In the genomic region with DNA sequence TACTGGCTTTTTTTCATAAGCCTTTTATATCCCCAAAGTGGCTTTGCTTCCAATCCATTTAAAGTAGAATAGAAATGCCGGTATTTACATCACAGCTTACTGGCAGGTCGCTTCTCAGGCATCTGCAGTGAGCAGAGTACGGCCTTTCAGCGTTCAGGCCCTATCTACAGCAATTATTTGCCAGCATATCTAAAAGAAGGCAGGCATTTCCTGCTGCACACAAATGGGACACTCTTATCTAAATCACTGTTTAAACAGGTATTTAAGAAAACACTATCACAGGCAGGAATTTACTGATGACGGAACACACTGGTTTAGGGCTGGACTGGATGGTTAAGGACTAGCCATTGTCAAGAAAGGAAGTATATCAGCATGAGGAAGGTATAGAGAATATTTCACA, we compare ENCODE assay signal across 14 mouse cellular contexts.
DNase-seq lines count a peak whose midpoint lies in the region; ATAC-seq and TF ChIP-seq lines count a peak whose summit lies in the region.
"Had no signal": no experiment of that assay in that cellular context is flagged by ENCODE, and none has a peak within 500 bp of the region (broad histone marks: within the 10 kb centered on the region; RNA-seq: fewer than 3 reads in every experiment).

No protein-coding gene starts in this region.

- no peaks in the 10 kb centered on the region for H3K27me3 ChIP-seq in kidney, postnatal 0 days (ENCODE audit: insufficient read depth, low read length)
- H3K27me3 ChIP-seq in heart, embryonic 14.5 days (ENCODE audit: control insufficient read depth, insufficient read depth, low read length), result no peaks in the 10 kb centered on the region
- H3K27me3 ChIP-seq in lung, embryonic 14.5 days (ENCODE audit: insufficient read depth, low read length), result no peaks in the 10 kb centered on the region
- H3K27me3 ChIP-seq in stomach, embryonic 16.5 days (ENCODE audit: control insufficient read depth, insufficient read depth, low read length), result no peaks in the 10 kb centered on the region
- H3K27me3 ChIP-seq: CH12.LX; liver, embryonic 12.5 days; midbrain, embryonic 15.5 days had no signal

- H3K4me2 ChIP-seq in kidney, postnatal 0 days (ENCODE audit: low read length), result no peak overlapping the region
- H3K4me2 ChIP-seq in heart, embryonic 14.5 days (ENCODE audit: low read length), result peak overlapping the region; percentile 7; the same call in 1 of the 2 replicates
- 0 out of 2 replicates have a peak overlapping the region, but pooled peaks have one; percentile 21 for H3K4me2 ChIP-seq in lung, embryonic 14.5 days
- H3K4me2 ChIP-seq in stomach, embryonic 16.5 days (ENCODE audit: low read depth, low read length), result 0 out of 2 replicates have a peak overlapping the region, but pooled peaks have one; percentile 0
- H3K4me2 ChIP-seq: liver, embryonic 12.5 days; midbrain, embryonic 15.5 days had no signal

- H3K9ac ChIP-seq in kidney, postnatal 0 days (ENCODE audit: low read depth, low read length), result no peak overlapping the region
- H3K9ac ChIP-seq in heart, embryonic 14.5 days (ENCODE audit: low read length), result no peak overlapping the region
- no peak overlapping the region for H3K9ac ChIP-seq in lung, embryonic 14.5 days
- no peak overlapping the region for H3K9ac ChIP-seq in stomach, embryonic 16.5 days (ENCODE audit: low read length)
- H3K9ac ChIP-seq: liver, embryonic 12.5 days; midbrain, embryonic 15.5 days had no signal

- no peaks in the 10 kb centered on the region for H3K36me3 ChIP-seq in kidney, postnatal 0 days (ENCODE audit: insufficient read depth, low read length)
- no peaks in the 10 kb centered on the region for H3K36me3 ChIP-seq in heart, embryonic 14.5 days (ENCODE audit: control insufficient read depth, insufficient read depth, low read length)
- H3K36me3 ChIP-seq in lung, embryonic 14.5 days (ENCODE audit: insufficient read depth), result no peaks in the 10 kb centered on the region
- H3K36me3 ChIP-seq in stomach, embryonic 16.5 days (ENCODE audit: control insufficient read depth, insufficient read depth, low read length), result no peaks in the 10 kb centered on the region
- H3K36me3 ChIP-seq: forebrain, embryonic 10.5 days; liver, embryonic 12.5 days; midbrain, embryonic 15.5 days had no signal

- no peak for TF ChIP-seq CTCF in kidney, postnatal 0 days (IDR thresholded peaks at IDR 0.05; ENCODE audit: low read depth)
- TF ChIP-seq CTCF in lung, embryonic 14.5 days (IDR thresholded peaks at IDR 0.05; ENCODE audit: low read depth), result no peak

- 0 out of 2 replicates have a peak, but pooled peaks have one; percentile 44 for ATAC-seq in kidney, postnatal 0 days (replicated peaks; ENCODE audit: low FRiP score, low read depth)
- ATAC-seq in heart, embryonic 14.5 days (ENCODE audit: insufficient number of reproducible peaks, insufficient read depth, low FRiP score, low read depth), result peak; percentile 59; the same call in 1 of the 2 replicates
- ATAC-seq in lung, embryonic 14.5 days (ENCODE audit: insufficient read depth), result peak; percentile 66
- peak; percentile 91 for ATAC-seq in stomach, embryonic 16.5 days (ENCODE audit: insufficient read depth, low FRiP score)
- ATAC-seq in monocyte, adult 5-6 weeks (replicated peaks; ENCODE audit: insufficient number of reproducible peaks, low FRiP score, low TSS enrichment, poor library complexity, severe bottlenecking), result no peak
- ATAC-seq: liver, embryonic 12.5 days; midbrain, embryonic 15.5 days had no signal

- 61% methylated on average over 5 of the region's 5 CpGs for WGBS in kidney, postnatal 0 days
- 28% methylated on average over 5 of the region's 5 CpGs for WGBS in heart, embryonic 14.5 days
- WGBS in lung, embryonic 14.5 days, result 35% methylated on average over 5 of the region's 5 CpGs
- 40% methylated on average over 5 of the region's 5 CpGs for WGBS in stomach, embryonic 16.5 days

- H3K4me1 ChIP-seq in kidney, postnatal 0 days (replicated peaks; ENCODE audit: insufficient read depth, low read length), result peaks cover 12% of the 10 kb centered on the region; the same call in 1 of the 2 replicates
- peaks cover 18 to 20% of the 10 kb centered on the region in 2 experiments; a peak in 3 of 4 replicates for H3K4me1 ChIP-seq in heart, embryonic 14.5 days (ENCODE audit: control insufficient read depth in 2 of 2, insufficient read depth in 2 of 2, low read length in 2 of 2)
- peaks cover 33% of the 10 kb centered on the region for H3K4me1 ChIP-seq in lung, embryonic 14.5 days (ENCODE audit: insufficient read depth)
- peaks cover 12% of the 10 kb centered on the region for H3K4me1 ChIP-seq in stomach, embryonic 16.5 days (ENCODE audit: control insufficient read depth, insufficient read depth, low read length)
- H3K4me1 ChIP-seq: liver, embryonic 12.5 days; midbrain, embryonic 15.5 days had no signal

- peak overlapping the region; percentile 55 for H3K27ac ChIP-seq in kidney, postnatal 0 days
- peak overlapping the region; percentile 75 to 82 for H3K27ac ChIP-seq in heart, embryonic 14.5 days (replicated peaks in 1 of 2; ENCODE audit: control insufficient read depth in 1 of 2, insufficient read depth in 1 of 2, low read depth in 2 of 2, low read length in 2 of 2)
- H3K27ac ChIP-seq in lung, embryonic 14.5 days (ENCODE audit: low read depth), result peak overlapping the region; percentile 82
- H3K27ac ChIP-seq in stomach, embryonic 16.5 days (ENCODE audit: low read length), result peak overlapping the region; percentile 49
- H3K27ac ChIP-seq: forebrain, embryonic 10.5 days; liver, embryonic 12.5 days; midbrain, embryonic 15.5 days had no signal

- DNase-seq in kidney, postnatal 0 days (ENCODE audit: low spot score), result peak; percentile 2
- DNase-seq in kidney, adult 11 months, result no peak
- peak; percentile 44 for DNase-seq in lung, embryonic 14.5 days
- no peak for DNase-seq in adrenal gland, postnatal 14 days
- DNase-seq: cerebellum, adult 18-20 months; right cerebral cortex, postnatal 25 days; thymus, postnatal 14 days had no signal

- no peaks in the 10 kb centered on the region for H3K9me3 ChIP-seq in kidney, postnatal 0 days (replicated peaks; ENCODE audit: low read length)
- H3K9me3 ChIP-seq in heart, embryonic 14.5 days (ENCODE audit: control insufficient read depth, low read length), result no peaks in the 10 kb centered on the region
- no peaks in the 10 kb centered on the region for H3K9me3 ChIP-seq in lung, embryonic 14.5 days (ENCODE audit: low read depth, low read length)
- H3K9me3 ChIP-seq in stomach, embryonic 16.5 days (replicated peaks; ENCODE audit: control insufficient read depth, low read length), result no peaks in the 10 kb centered on the region
- H3K9me3 ChIP-seq: forebrain, embryonic 10.5 days; liver, embryonic 12.5 days; midbrain, embryonic 15.5 days had no signal

- H3K4me3 ChIP-seq in kidney, postnatal 0 days (replicated peaks; ENCODE audit: low read depth, low read length), result no peak overlapping the region
- H3K4me3 ChIP-seq in heart, embryonic 14.5 days (ENCODE audit: control insufficient read depth in 1 of 2, insufficient read depth in 1 of 2, low read depth in 1 of 2, low read length in 2 of 2), result no peak overlapping the region
- H3K4me3 ChIP-seq in lung, embryonic 14.5 days (ENCODE audit: low read depth, low read length), result no peak overlapping the region
- no peak overlapping the region for H3K4me3 ChIP-seq in stomach, embryonic 16.5 days (replicated peaks; ENCODE audit: low read length)
- H3K4me3 ChIP-seq: forebrain, embryonic 10.5 days; liver, embryonic 12.5 days; midbrain, embryonic 15.5 days had no signal

Comparison
In these comparisons a context has a peak if more than half of its experiments do, and no peak if none do; other contexts are left out.
1. DNase-seq: peak in kidney, postnatal 0 days (single experiment) and lung, embryonic 14.5 days (single experiment); none in kidney, adult 11 months (single experiment) and adrenal gland, postnatal 14 days (single experiment).
2. Peak in every context shown above with its lines, with median percentiles within 50 percentile points of each other: H3K27ac ChIP-seq.